Mouse (Mus musculus): Measurements from ENCODE around the gene Fank1.

DNA sequence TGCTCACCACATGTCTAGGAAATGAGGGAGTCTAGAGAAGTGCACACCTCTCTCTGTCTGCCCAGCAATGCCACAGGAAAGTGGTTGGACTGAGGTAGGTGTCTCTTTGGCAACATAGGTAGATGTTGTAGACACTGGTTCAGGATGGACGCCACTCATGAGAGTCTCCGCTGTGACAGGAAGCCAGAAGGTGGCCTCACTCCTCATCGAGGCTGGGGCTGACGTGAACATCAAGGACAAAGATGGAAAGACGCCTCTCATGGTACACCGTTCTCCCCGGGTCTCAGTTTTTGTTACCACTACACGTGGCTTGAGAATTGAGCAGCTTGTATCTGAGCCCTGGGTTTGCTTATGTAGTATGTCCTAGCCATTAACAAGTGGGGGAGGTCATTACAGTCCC is 103.1 kb downstream of the Fank1 start:
- TF ChIP-seq CTCF (conservative IDR thresholded peaks at IDR 0.05 in 1 of 2, IDR thresholded peaks at IDR 0.05 in 1 of 2; ENCODE audit: low read depth in 2 of 2, low read length in 2 of 2), result no peak
- TF ChIP-seq GABPA (IDR thresholded peaks at IDR 0.05; ENCODE audit: insufficient replicate concordance, low read depth, low read length), result no peak
- no peak for TF ChIP-seq MEF2A (IDR thresholded peaks at IDR 0.05; ENCODE audit: borderline replicate concordance, low read depth, low read length)
- no peak for TF ChIP-seq MAZ (IDR thresholded peaks at IDR 0.05; ENCODE audit: low read depth, low read length)
- TF ChIP-seq ZC3H11A (IDR thresholded peaks at IDR 0.05; ENCODE audit: low read depth, low read length), result no peak
- TF ChIP-seq POLR2A (IDR thresholded peaks at IDR 0.05; ENCODE audit: low read depth, low read length), result no peak
- no peak for TF ChIP-seq CHD2 (IDR thresholded peaks at IDR 0.05; ENCODE audit: low read length)

Measured in CH12.LX (cell line).